Mouse (Mus musculus) heart, adult 11 months (tissue): ENCODE measurements at regions not wholly inside any gene's neighbourhood (a gene's known extent, or its start where the extent isn't known, plus 50 kb on each side); places are given as distances from the start of the nearest gene placed in this dataset.

Experiments
- DNase-seq: peaks from one replicate; pipeline ENCODE4 v3.0.0; 2022

DNA sequence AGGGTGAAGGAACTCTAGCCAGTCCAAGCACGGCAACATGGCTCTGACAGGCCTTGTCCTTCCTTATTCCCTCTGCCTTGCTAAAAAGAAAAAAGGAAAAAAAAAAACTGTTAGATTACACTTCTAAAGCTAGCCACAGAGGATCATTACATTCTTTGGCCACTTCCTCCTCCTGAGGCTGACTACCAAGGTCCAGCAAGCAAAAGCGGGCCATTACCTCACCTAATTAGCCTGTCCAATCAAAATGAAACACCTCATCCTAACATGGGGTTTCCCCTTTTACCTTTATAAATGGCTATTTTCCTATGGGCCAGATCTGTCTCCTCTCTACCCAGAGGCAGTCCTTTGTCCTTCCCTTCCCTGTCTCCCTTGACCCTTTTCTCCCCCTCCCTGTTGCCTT, 102.2 kb downstream of the Pih1h3b start:
- peak; percentile 34 for DNase-seq

- no peak for DNase-seq
These were observed 103.3 kb downstream of the Pih1h3b start for GRCm38 (mm10) chrX:140165966-140166365.

DNA sequence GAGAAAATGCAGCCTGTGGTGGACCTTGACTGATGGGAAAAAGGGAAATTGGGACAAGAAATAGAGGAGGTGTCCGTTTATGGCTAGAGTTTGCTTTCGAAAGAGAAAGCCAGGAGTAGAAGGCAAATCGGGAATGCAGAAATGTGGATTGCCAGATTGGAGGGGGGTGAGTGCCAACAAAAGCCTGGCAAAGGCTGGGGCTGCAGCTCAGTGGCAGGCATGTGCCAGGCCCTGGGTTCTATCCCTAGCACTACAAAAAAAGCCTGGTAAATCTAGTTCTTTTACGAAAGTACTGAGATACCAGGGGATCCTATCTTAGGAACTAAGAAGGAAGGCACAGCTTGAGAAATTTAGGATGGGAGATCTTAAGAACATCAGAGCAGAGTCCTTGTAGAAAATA, 117.2 kb downstream of the Pih1h3b start:
- no peak for DNase-seq

DNA sequence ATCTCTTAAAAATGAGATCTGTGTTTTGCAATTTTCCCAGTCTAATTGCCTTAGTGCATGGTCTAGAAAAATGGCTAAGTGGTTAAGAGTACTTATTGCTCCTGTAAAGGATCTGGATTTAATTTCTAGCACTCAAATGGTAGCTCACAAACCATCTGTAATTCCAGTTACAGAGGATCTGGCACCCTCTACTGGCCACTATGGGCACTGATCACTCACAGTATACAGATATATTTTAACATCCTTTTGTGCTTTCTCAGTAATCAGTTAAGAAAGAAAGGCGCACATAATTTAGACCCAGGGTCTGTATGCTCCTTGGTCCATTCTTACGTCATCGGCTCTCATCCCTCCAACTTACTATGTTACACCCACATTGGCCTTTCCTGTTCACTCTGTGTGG, 120.3 kb downstream of the Pih1h3b start:
- no peak for DNase-seq

- no peak for DNase-seq
These were observed 138.4 kb upstream of the Frmpd3 start for GRCm38 (mm10) chrX:140203676-140204075.

GRCm38 (mm10) chrX:140208791-140209190, 133.3 kb upstream of the Frmpd3 start:
- DNase-seq: no peak

DNA sequence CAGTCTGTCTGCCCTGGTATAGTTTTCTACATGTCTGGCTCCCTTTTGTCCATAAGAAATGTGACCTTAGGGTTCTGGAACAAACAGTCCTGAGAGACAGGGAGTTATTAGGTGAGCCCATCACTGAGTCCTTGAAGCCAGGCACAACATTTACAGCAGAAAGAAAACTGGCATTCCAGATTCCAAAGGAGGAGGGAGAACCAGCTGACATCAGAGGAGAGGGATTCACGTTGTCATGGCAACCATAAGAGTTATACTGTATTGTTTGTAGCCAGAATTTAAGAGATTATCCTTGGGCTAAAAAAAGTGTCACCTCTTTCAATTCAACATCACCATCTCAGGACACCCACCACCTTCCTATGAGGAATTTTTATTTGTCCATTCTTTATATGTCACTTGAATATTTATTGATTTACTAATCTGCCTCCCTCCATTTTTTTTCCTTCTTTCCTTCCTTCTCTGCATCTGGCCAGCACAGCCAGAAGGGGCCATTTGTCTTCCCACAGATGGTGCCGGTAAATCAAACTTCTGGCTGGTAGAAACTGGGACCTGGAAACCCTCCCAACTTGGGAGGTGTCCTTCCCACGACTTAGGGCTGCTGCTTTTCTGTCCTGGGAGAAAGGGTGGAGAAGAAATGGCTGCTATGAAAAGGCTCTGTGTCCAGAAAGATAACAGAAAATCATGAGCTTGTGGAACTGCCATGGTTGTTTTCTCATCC, 129.3 kb upstream of the Frmpd3 start:
- DNase-seq: no peak

DNA sequence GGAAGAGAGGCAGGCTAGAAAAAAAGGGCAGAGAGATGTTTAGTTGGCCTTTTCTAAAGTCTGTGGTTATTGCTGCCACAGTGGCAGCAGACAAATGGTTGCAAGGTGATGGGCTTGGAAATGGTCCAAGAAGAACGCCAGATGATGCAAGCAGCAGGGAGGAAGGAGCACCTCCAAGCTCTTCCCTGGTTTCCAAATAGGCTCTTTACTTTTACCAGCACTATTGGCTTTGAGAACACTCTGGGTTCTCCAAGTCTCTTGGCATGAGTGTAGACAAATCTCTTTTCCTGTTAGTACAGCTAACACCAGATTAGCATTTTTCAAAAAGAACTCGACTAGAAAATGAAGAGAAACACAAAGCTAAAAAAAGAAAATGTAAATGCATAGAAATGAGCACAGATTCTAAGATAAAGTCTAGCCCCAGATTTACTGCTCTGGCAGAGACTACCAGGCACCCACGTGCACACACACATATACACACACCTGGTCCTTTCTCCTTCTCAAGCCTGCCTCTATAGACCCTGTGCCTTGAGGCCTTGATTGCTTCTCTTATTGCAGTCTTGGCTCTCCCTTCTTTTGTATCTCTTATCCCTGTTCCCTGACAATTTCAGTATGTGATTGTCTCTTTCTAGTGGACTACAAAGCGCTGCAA, 127.7 kb upstream of the Frmpd3 start:
- no peak for DNase-seq

DNA sequence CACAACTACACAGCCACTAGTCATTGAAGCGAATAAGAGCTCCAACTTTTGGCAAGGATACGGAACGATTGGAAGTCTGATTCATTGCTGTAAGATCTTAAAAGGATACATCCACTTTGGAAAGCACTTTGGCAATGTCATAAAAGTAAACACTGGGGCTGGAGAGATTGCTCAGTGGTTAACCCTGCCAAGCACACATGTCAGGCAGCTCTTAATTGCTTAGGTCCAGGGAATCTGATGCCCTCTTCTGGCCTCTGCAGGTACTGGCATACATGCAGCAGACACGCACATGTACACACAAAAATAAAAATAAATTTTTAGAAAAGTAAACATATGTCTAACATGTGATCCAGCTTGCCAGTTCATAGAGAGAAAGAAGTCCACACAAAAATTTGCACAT, 86.3 kb upstream of the Frmpd3 start:
- no peak for DNase-seq

GRCm38 (mm10) chrX:140269742-140270457, 72.2 kb upstream of the Frmpd3 start:
- DNase-seq: no peak

GRCm38 (mm10) chrX:140277327-140277947, 64.6 kb upstream of the Frmpd3 start:
- DNase-seq: no peak

- DNase-seq: no peak
These were observed 63.9 kb upstream of the Frmpd3 start for GRCm38 (mm10) chrX:140277978-140278729.

DNA sequence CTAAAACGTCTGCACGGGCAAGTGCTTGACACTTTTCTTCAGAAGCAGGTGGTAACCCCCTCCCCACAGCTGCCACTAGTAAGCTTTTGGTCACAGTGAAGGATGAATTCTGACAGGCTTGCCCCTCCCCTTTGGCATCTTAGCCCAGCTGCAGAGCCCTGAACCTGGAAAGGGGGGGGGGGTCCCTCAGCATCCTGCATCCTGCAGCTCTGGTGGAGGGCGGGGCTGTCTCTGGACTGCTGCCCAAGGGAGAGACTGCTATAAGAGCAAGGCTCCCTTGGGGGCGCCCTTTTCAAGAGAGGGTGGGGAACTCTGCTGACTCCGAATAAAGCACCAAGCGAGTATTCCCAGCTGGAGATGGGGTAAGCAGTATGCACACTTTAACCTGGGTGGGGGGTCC, 62.8 kb upstream of the Frmpd3 start:
- no peak for DNase-seq

DNA sequence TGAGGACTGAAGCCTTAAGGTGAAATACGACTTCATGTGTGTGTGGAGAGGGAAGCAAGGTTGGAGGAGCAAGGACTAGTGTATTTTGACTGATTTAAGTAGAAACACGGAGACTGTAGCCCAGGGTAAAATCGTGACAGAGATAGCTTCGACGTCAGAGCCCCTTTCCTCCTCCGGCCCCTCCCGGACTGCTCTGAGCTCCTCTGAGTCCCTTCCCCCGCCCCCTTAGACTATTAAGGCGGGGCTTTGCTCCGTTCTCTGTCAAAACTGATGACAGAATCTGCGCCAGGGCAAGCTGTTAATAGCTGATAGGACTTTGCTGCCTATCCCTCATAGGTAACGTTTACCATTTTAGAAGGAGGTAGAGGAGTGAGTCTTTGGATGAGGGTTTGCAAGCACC, 62.0 kb upstream of the Frmpd3 start:
- no peak for DNase-seq
